Mouse (Mus musculus): ENCODE measurements around the gene Xxylt1. TPM values are rescaled to one million over a fixed set of nuclear protein-coding genes. Genes with fewer than 3 reads are reported as not detected.

Gene Xxylt1
- polyA plus RNA-seq, 1 experiment: 18.0 TPM

DNA sequence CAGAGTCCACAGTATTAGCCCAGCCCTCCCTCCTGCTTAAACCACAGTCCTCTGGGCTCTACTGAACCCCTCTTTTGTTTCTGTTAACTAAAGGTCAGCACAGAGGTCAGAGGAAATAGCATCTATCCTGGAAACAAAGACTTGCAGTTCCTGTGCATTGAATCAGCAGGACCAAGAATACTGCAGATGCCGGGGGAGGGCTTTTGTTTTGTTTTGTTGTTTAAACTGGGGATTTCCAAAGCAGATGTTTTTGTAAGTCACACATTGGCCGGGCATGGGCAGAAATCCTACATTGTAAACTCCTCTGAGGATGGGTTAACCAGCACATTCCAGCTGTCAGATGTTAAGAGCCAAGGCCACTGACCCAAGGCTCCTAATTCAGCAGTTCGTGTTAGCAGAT, 141.3 kb downstream of the Xxylt1 start:
- Histone ChIP-seq H3K36me3 (ENCODE audit: control insufficient read depth, insufficient read depth, low read length) (no peaks in the 10 kb centered on the region), H3K27me3 (ENCODE audit: control insufficient read depth, insufficient read depth, low read length) (no peaks in the 10 kb centered on the region), H3K4me3 (ENCODE audit: extremely low read depth, insufficient read depth, insufficient read length) (no peak overlapping the region), H3K27ac (ENCODE audit: insufficient read depth, low read length) (no peak overlapping the region), H3K4me1 (ENCODE audit: control insufficient read depth, insufficient read depth, insufficient read length) (peaks cover 13% of the 10 kb centered on the region; the same call in 1 of the 2 replicates)
- TF ChIP-seq POLR2A (IDR thresholded peaks at IDR 0.05; ENCODE audit: low read depth, low read length): no peak
- no peak for TF ChIP-seq CTCF (IDR thresholded peaks at IDR 0.05; ENCODE audit: extremely low read depth, insufficient read depth, insufficient read length, insufficient replicate concordance)
- WGBS: 55% methylated on average over 3 of the region's 3 CpGs
- no peak for DNase-seq (ENCODE audit: low read depth in 1 of 2, low spot score in 2 of 2)

DNA sequence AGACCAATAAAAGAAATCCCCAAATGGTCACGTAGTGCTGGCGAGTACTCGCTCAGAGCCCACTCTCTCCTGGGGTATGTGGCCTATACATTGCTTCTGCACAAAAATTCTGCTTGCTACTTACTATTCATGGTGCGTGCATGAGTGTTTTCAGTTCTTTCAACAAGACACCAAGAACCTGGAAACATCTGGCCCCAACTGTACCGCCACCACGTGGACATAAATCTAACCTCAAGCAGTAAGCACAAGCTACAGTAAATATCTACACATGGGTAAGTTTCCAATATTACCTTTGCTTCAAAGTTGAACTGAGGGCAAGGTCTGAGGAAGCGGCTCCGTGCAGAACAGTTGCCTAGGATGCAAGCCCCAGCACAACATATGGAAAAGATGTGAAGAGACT, 142.0 kb downstream of the Xxylt1 start:
- DNase-seq (ENCODE audit: low read depth in 1 of 2, low spot score in 2 of 2): no peak
- WGBS: 70% methylated on average over 8 of the region's 8 CpGs
- Histone ChIP-seq H3K4me1 (ENCODE audit: control insufficient read depth, insufficient read depth, insufficient read length) (peaks cover 10% of the 10 kb centered on the region; the same call in 1 of the 2 replicates), H3K36me3 (ENCODE audit: control insufficient read depth, insufficient read depth, low read length) (no peaks in the 10 kb centered on the region), H3K27ac (ENCODE audit: insufficient read depth, low read length) (no peak overlapping the region), H3K4me3 (ENCODE audit: extremely low read depth, insufficient read depth, insufficient read length) (no peak overlapping the region), H3K27me3 (ENCODE audit: control insufficient read depth, insufficient read depth, low read length) (no peaks in the 10 kb centered on the region)
- TF ChIP-seq POLR2A (IDR thresholded peaks at IDR 0.05; ENCODE audit: low read depth, low read length) (no peak), CTCF (IDR thresholded peaks at IDR 0.05; ENCODE audit: extremely low read depth, insufficient read depth, insufficient read length, insufficient replicate concordance) (no peak)

DNA sequence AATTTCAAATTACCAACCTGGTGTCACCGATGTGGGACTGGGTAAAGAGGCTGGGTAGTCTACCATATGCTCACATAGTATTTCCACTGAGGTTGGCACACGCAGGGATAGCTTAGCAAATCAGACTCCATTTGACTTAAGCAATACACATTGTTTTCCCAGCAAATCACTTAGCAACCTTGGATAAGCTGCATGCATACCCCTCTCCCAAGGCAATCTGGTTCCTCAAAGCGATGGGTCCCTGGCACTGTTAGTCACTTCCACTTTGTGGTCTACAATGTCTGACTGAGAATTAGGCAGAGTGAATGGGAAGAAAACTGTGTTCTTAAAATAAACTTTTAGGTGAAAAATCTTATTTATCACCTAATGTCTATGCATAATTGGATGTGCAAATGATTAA, 142.6 kb downstream of the Xxylt1 start:
- Histone ChIP-seq H3K4me1 (ENCODE audit: control insufficient read depth, insufficient read depth, insufficient read length) (peaks cover 10% of the 10 kb centered on the region; the same call in 1 of the 2 replicates), H3K27ac (ENCODE audit: insufficient read depth, low read length) (no peak overlapping the region), H3K4me3 (ENCODE audit: extremely low read depth, insufficient read depth, insufficient read length) (no peak overlapping the region), H3K27me3 (ENCODE audit: control insufficient read depth, insufficient read depth, low read length) (no peaks in the 10 kb centered on the region), H3K36me3 (ENCODE audit: control insufficient read depth, insufficient read depth, low read length) (no peaks in the 10 kb centered on the region)
- no peak for DNase-seq (ENCODE audit: low read depth in 1 of 2, low spot score in 2 of 2)
- WGBS: 73% methylated on average over 3 of the region's 3 CpGs
- TF ChIP-seq CTCF (IDR thresholded peaks at IDR 0.05; ENCODE audit: extremely low read depth, insufficient read depth, insufficient read length, insufficient replicate concordance) (no peak), POLR2A (IDR thresholded peaks at IDR 0.05; ENCODE audit: low read depth, low read length) (no peak)

DNA sequence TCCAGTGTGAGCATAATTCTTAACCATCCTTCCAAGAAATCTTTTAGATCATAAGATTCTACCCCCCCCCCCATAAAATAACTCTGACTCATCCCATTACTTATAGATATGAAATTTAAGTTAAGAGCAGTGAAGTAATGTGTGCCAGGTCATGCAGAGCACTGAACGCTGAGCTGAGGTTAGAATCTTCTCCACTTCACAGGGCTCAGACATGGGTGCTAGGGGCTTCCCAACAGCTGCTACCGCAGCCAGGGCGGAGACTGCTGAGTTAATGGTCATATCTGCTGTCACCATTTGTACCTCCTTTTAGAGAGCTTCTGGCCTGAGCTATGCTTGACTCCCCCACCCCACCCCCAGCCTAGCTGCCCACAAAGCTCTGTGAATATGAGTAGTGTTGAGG, 143.6 kb downstream of the Xxylt1 start:
- no peaks in the 10 kb centered on the region for H3K36me3 ChIP-seq (ENCODE audit: control insufficient read depth, insufficient read depth, low read length)

DNA sequence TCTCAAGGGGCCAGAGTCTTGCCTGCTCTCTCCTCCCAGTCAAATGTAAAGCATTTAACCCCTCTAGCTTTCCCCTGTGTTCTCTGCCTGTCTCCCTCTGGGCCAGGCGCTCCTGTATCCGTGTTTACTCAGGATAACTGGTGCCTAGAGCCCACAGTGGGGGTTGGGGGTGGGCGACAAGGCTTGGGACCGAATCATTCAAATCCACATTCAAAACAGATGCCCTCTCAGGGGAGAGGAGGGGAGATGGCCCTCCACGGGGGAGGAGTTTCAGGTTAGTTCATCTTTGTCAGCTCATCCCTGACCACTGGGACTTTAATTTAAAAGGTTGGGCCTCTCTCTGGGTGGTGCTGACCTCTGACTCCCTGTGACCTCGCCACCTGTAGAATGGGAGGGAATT, 144.8 kb downstream of the Xxylt1 start:
- Histone ChIP-seq H3K27ac (ENCODE audit: insufficient read depth, low read length) (no peak overlapping the region), H3K4me3 (ENCODE audit: extremely low read depth, insufficient read depth, insufficient read length) (no peak overlapping the region), H3K36me3 (ENCODE audit: control insufficient read depth, insufficient read depth, low read length) (no peaks in the 10 kb centered on the region), H3K4me1 (ENCODE audit: control insufficient read depth, insufficient read depth, insufficient read length) (peaks cover 4% of the 10 kb centered on the region; the same call in 1 of the 2 replicates), H3K27me3 (ENCODE audit: control insufficient read depth, insufficient read depth, low read length) (no peaks in the 10 kb centered on the region)
- no peak for DNase-seq (ENCODE audit: low read depth in 1 of 2, low spot score in 2 of 2)
- 77% methylated on average over 6 of the region's 6 CpGs for WGBS
- TF ChIP-seq POLR2A (IDR thresholded peaks at IDR 0.05; ENCODE audit: low read depth, low read length): no peak
- TF ChIP-seq CTCF (IDR thresholded peaks at IDR 0.05; ENCODE audit: extremely low read depth, insufficient read depth, insufficient read length, insufficient replicate concordance): no peak

More for the DNA sequence above, 143.6 kb downstream of the Xxylt1 start:
- Histone ChIP-seq H3K4me1 (ENCODE audit: control insufficient read depth, insufficient read depth, insufficient read length) (peaks cover 4% of the 10 kb centered on the region; the same call in 1 of the 2 replicates), H3K27ac (ENCODE audit: insufficient read depth, low read length) (no peak overlapping the region), H3K27me3 (ENCODE audit: control insufficient read depth, insufficient read depth, low read length) (no peaks in the 10 kb centered on the region), H3K4me3 (ENCODE audit: extremely low read depth, insufficient read depth, insufficient read length) (no peak overlapping the region)
- no peak for DNase-seq (ENCODE audit: low read depth in 1 of 2, low spot score in 2 of 2)
- TF ChIP-seq CTCF (IDR thresholded peaks at IDR 0.05; ENCODE audit: extremely low read depth, insufficient read depth, insufficient read length, insufficient replicate concordance): no peak
- no peak for TF ChIP-seq POLR2A (IDR thresholded peaks at IDR 0.05; ENCODE audit: low read depth, low read length)
- 64% methylated on average over 3 of the region's 3 CpGs for WGBS

DNA sequence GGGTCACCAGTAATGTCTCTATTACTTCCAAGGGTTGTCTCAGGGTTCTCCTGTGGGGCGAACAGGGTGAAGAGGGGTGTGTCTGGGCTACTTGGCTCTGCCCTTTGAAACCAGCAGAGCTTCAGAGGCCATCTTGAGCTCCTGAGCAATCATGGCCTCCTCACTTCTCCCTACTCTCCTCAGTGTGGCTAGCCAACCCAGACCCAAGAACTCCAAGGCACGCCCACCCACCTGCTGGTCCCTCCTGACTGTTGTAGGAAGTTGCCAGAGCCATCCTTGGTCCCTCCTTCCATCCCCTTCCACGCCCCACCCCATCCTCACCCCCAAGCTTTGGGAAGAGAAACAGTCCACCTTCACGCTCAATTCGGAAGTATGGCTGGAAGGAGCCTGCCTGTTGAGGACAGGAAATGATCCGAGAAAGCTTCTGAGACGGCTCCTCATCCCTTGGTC, 145.2 kb downstream of the Xxylt1 start:
- Histone ChIP-seq H3K27ac (ENCODE audit: insufficient read depth, low read length) (no peak overlapping the region), H3K27me3 (ENCODE audit: control insufficient read depth, insufficient read depth, low read length) (no peaks in the 10 kb centered on the region), H3K4me1 (ENCODE audit: control insufficient read depth, insufficient read depth, insufficient read length) (peaks cover 4% of the 10 kb centered on the region; the same call in 1 of the 2 replicates), H3K36me3 (ENCODE audit: control insufficient read depth, insufficient read depth, low read length) (no peaks in the 10 kb centered on the region), H3K4me3 (ENCODE audit: extremely low read depth, insufficient read depth, insufficient read length) (no peak overlapping the region)
- 83% methylated on average over 7 of the region's 7 CpGs for WGBS
- TF ChIP-seq POLR2A (IDR thresholded peaks at IDR 0.05; ENCODE audit: low read depth, low read length) (no peak), CTCF (IDR thresholded peaks at IDR 0.05; ENCODE audit: extremely low read depth, insufficient read depth, insufficient read length, insufficient replicate concordance) (no peak)
- no peak for DNase-seq (ENCODE audit: low read depth in 1 of 2, low spot score in 2 of 2)

DNA sequence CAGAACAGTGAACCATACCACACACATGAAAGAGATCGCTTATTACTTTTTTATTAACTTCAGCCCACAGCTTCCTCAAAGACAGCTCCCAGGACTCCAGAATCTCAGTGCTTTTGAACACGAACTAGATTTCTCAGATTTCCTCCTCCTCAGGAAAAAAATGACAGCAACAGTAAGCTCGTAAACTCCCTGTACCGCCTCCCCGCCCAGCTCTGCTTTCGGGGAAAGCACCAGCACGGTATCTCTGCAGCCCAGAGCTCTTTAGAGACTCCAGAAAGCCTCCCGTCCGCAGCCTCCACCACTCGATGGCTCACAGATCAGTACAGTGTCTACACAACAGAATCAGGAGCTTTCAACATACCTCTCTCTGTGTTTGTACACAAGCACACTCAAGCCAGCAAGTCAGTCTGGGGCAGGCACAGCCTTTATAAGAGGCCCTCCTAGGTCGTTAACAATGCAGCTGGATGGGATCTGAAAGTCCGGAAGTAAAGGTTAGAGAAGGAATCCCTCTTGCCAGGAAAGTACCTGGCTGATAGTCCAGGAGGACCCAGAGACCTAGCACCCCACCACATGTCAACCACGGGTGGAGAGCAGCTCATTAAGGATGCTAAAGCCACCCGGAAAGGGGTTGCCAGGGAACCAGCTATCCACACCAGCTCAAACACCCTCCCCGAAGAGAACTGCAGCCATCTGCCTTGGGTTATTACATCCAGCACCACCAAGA, 146.1 kb downstream of the Xxylt1 start:
- WGBS: 45% methylated on average over 15 of the region's 15 CpGs
- H3K36me3 ChIP-seq (ENCODE audit: control insufficient read depth, insufficient read depth, low read length): no peaks in the 10 kb centered on the region
- DNase-seq (ENCODE audit: low read depth in 1 of 2, low spot score in 2 of 2): no peak
- H3K4me3 ChIP-seq (ENCODE audit: extremely low read depth, insufficient read depth, insufficient read length): no peak overlapping the region
- no peak overlapping the region for H3K27ac ChIP-seq (ENCODE audit: insufficient read depth, low read length)
- H3K27me3 ChIP-seq (ENCODE audit: control insufficient read depth, insufficient read depth, low read length): no peaks in the 10 kb centered on the region
- peaks cover 4% of the 10 kb centered on the region; the same call in 1 of the 2 replicates for H3K4me1 ChIP-seq (ENCODE audit: control insufficient read depth, insufficient read depth, insufficient read length)
- no peak for TF ChIP-seq CTCF (IDR thresholded peaks at IDR 0.05; ENCODE audit: extremely low read depth, insufficient read depth, insufficient read length, insufficient replicate concordance)
- no peak for TF ChIP-seq POLR2A (IDR thresholded peaks at IDR 0.05; ENCODE audit: low read depth, low read length)

All from spleen, adult 2 months (tissue).